Mouse (Mus musculus): ENCODE data around the gene Arhgef19. TPM values are rescaled to one million over a fixed set of nuclear protein-coding genes. Genes with fewer than 3 reads are reported as not detected.

Gene Arhgef19
- total RNA-seq, 2 experiments from 2014 or later = 17.9 to 21.2 TPM

- no peak for DNase-seq (ENCODE audit: low spot score in 2 of 2)
These were observed 3.7 kb upstream of the Arhgef19 start for GRCm38 (mm10) chr4:141235537-141236111.

- no peak for DNase-seq (ENCODE audit: low spot score in 2 of 2)
These were observed 2.4 kb upstream of the Arhgef19 start for GRCm38 (mm10) chr4:141236856-141237255.

- no peak for DNase-seq (ENCODE audit: low spot score in 2 of 2)
These were observed 559 bp upstream of the Arhgef19 start for GRCm38 (mm10) chr4:141238492-141239387.

GRCm38 (mm10) chr4:141240617-141241016, 1.3 kb downstream of the Arhgef19 start:
- DNase-seq (ENCODE audit: low spot score in 2 of 2) = no peak

- no peak for DNase-seq (ENCODE audit: low spot score in 2 of 2)
These were observed 2.6 kb downstream of the Arhgef19 start for GRCm38 (mm10) chr4:141241861-141242260.

GRCm38 (mm10) chr4:141242651-141243241, 3.4 kb downstream of the Arhgef19 start:
- no peak for DNase-seq (ENCODE audit: low spot score in 2 of 2)

- DNase-seq (ENCODE audit: low spot score in 2 of 2) = no peak
These were observed 4.3 kb downstream of the Arhgef19 start for GRCm38 (mm10) chr4:141243636-141244035.

GRCm38 (mm10) chr4:141244401-141244800, 5.1 kb downstream of the Arhgef19 start:
- DNase-seq (ENCODE audit: low spot score in 2 of 2) = no peak

GRCm38 (mm10) chr4:141244931-141245425, 5.7 kb downstream of the Arhgef19 start:
- peak; percentile 51 to 57 for DNase-seq (ENCODE audit: low spot score in 2 of 2)

- DNase-seq (ENCODE audit: low spot score in 2 of 2) = no peak
These were observed 7.0 kb downstream of the Arhgef19 start for GRCm38 (mm10) chr4:141246089-141246997.

GRCm38 (mm10) chr4:141246998-141247350, 7.7 kb downstream of the Arhgef19 start:
- no peak for DNase-seq (ENCODE audit: low spot score in 2 of 2)

- no peak for DNase-seq (ENCODE audit: low spot score in 2 of 2)
These were observed 8.7 kb downstream of the Arhgef19 start for GRCm38 (mm10) chr4:141247776-141248613.

- DNase-seq (ENCODE audit: low spot score in 2 of 2) = no peak
These were observed 9.3 kb downstream of the Arhgef19 start for GRCm38 (mm10) chr4:141248614-141248978.

- no peak for DNase-seq (ENCODE audit: low spot score in 2 of 2)
These were observed 10.1 kb downstream of the Arhgef19 start for GRCm38 (mm10) chr4:141249383-141249782.

GRCm38 (mm10) chr4:141251071-141251470, 11.8 kb downstream of the Arhgef19 start:
- DNase-seq (ENCODE audit: low spot score in 2 of 2) = no peak

- DNase-seq (ENCODE audit: low spot score in 2 of 2) = no peak
These were observed 13.3 kb downstream of the Arhgef19 start for GRCm38 (mm10) chr4:141252641-141253040.

GRCm38 (mm10) chr4:141254234-141254633, 14.9 kb downstream of the Arhgef19 start:
- DNase-seq (ENCODE audit: low spot score in 2 of 2) = no peak

GRCm38 (mm10) chr4:141257440-141257839, 18.1 kb downstream of the Arhgef19 start:
- DNase-seq (ENCODE audit: low spot score in 2 of 2) = no peak

GRCm38 (mm10) chr4:141259413-141259812, 20.1 kb downstream of the Arhgef19 start:
- DNase-seq (ENCODE audit: low spot score in 2 of 2) = no peak
